Mouse (Mus musculus): ENCODE data around the gene Ccdc51. TPM values are rescaled to one million over a fixed set of nuclear protein-coding genes. Genes with fewer than 3 reads are reported as not detected.

Gene Ccdc51
- polyA plus RNA-seq, 1 experiment from 2014 or later, result 13.1 TPM

Other genes starting within 250 kb of the Ccdc51 start
- 21.9 and 22.2 TPM in 2 replicates for gene Slc26a6, start 229.2 kb upstream of the Ccdc51 start, polyA plus RNA-seq (2015; fragmentation: Nextera tagmentation; extraction: Ambion mirVana)
- gene Tmem89, start 167.9 kb upstream of the Ccdc51 start, polyA plus RNA-seq (2015; fragmentation: Nextera tagmentation; extraction: Ambion mirVana), result 0.17 TPM in 1 of 2 replicates, not detected in the other
- 521 and 553 TPM in 2 replicates for gene Uqcrc1, start 145.9 kb upstream of the Ccdc51 start, polyA plus RNA-seq (2015; fragmentation: Nextera tagmentation; extraction: Ambion mirVana)
- 1.5 and 1.7 TPM in 2 replicates for gene Col7a1, start 128.9 kb upstream of the Ccdc51 start, polyA plus RNA-seq (2015; fragmentation: Nextera tagmentation; extraction: Ambion mirVana)
- gene Ucn2, start 96.5 kb upstream of the Ccdc51 start, polyA plus RNA-seq (2015; fragmentation: Nextera tagmentation; extraction: Ambion mirVana), result not detected in 2 replicates
- gene Pfkfb4, start 90.7 kb upstream of the Ccdc51 start, polyA plus RNA-seq (2015; fragmentation: Nextera tagmentation; extraction: Ambion mirVana), result 31.3 and 31.9 TPM in 2 replicates
- 83.2 and 87.5 TPM in 2 replicates for gene Shisa5, start 43.9 kb upstream of the Ccdc51 start, polyA plus RNA-seq (2015; fragmentation: Nextera tagmentation; extraction: Ambion mirVana)
- 13.6 and 14.2 TPM in 2 replicates for gene Trex1, start 22.8 kb upstream of the Ccdc51 start, polyA plus RNA-seq (2015; fragmentation: Nextera tagmentation; extraction: Ambion mirVana)
- 30.0 and 31.8 TPM in 2 replicates for gene Atrip, start 8.4 kb upstream of the Ccdc51 start, polyA plus RNA-seq (2015; fragmentation: Nextera tagmentation; extraction: Ambion mirVana)
- gene Tma7, start 94 bp downstream of the Ccdc51 start, polyA plus RNA-seq (2015; fragmentation: Nextera tagmentation; extraction: Ambion mirVana), result 586 and 663 TPM in 2 replicates
- gene Plxnb1, start 12.9 kb downstream of the Ccdc51 start, polyA plus RNA-seq (2015; fragmentation: Nextera tagmentation; extraction: Ambion mirVana), result 12.6 and 18.2 TPM in 2 replicates
- not detected in 2 replicates for gene Fbxw21, start 79.5 kb downstream of the Ccdc51 start, polyA plus RNA-seq (2015; fragmentation: Nextera tagmentation; extraction: Ambion mirVana)
- gene Fbxw13, start 113.5 kb downstream of the Ccdc51 start, polyA plus RNA-seq (2015; fragmentation: Nextera tagmentation; extraction: Ambion mirVana), result not detected in 2 replicates
- 0.10 TPM in 1 of 2 replicates, not detected in the other for gene Fbxw20, start 152.3 kb downstream of the Ccdc51 start, polyA plus RNA-seq (2015; fragmentation: Nextera tagmentation; extraction: Ambion mirVana)
- not detected in 2 replicates for gene Fbxw14, start 205.2 kb downstream of the Ccdc51 start, polyA plus RNA-seq (2015; fragmentation: Nextera tagmentation; extraction: Ambion mirVana)